Mouse (Mus musculus) CH12F3 (cell line): Measurements from ENCODE around the gene Defa32.
"Not testable (repeated sequence)": the region's sequence is repeated elsewhere in the genome, so short reads cannot be mapped to it uniquely, and the experiment has no call there.

ENCODE experiments used
- in situ Hi-C: fragments of 300-500 bp; cut with MboI; formaldehyde crosslinking; loops from 2 replicates; pipeline ENCODE4 v1.14.3; 2020; ENCODE audit warnings: low sequenced_read_pairs

Gene Defa32

GRCm38 (mm10) chr8:21528732-21529131, at the start of gene Defa32:
Gene Defa32 (plus strand): TSS chr8:21529032.
- in situ Hi-C loops = not testable (repeated sequence)

DNA sequence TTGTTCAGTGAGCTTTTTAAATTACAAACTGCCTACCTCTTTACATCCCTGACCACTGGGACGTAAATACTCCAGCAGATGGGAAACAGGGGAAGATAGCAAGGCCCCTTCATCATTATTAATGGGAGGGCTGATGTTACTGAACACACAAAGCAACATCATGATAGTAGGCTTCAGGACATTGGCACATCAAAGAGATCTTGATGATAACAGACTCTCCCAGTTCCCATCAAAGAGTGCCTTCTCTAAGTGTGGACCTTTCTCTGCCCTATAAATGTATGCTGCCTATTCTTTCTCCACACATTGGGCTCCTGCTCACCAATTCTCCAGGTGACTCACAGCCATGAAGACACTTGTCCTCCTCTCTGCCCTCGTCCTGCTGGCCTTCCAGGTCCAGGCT, 19.9 kb upstream of the Defa32 start, which contains the start of gene Defa20:
Gene Defa20, plus strand, starts transcription at position 301 of the 400 bp plus-strand sequence.
- in situ Hi-C loops = not testable (repeated sequence)

DNA sequence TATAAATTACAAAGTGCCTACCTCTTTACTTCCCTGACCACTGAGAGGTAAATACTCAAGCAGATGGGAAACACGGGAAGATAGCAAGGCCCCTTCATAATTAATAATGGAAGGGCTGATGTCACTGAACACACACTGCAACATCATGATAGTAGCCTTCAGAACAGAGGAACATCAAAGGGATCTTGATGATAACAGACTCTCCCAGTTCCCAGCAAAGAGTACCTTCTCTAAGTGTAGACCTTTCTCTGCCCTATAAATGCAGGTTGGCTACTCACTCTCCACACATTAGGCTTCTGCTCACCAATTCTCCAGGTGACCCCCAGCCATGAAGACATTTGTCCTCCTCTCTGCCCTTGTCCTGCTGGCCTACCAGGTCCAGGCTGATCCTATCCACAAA, 36.3 kb downstream of the Defa32 start, which contains the start of gene Defa37:
Gene Defa37, plus strand, starts transcription at position 301 of the 400 bp plus-strand sequence.
- in situ Hi-C loops = not testable (repeated sequence)
